Comparison of ENCODE assay signal across 8 mouse cellular contexts in genomic region chr7:118996137-118996837, GRCm38 (mm10). TPM values are rescaled to one million over a fixed set of nuclear protein-coding genes. Genes with fewer than 3 reads are reported as not detected.
DNase-seq lines count a peak whose midpoint lies in the region; ATAC-seq and TF ChIP-seq lines count a peak whose summit lies in the region.

No protein-coding gene starts in this region.

- no peak overlapping the region for H3ac ChIP-seq in C2C12 (ENCODE audit: control insufficient read depth, insufficient read length, low read depth)

- peaks cover 7% of the 10 kb centered on the region for H3K27me3 ChIP-seq in C2C12 (ENCODE audit: control insufficient read depth, insufficient read depth, insufficient read length)
- H3K27me3 ChIP-seq in heart, embryonic 13.5 days (replicated peaks), result peaks cover 21% of the 10 kb centered on the region
- no peaks in the 10 kb centered on the region for H3K27me3 ChIP-seq in kidney, postnatal 0 days (ENCODE audit: insufficient read depth, low read length)
- peaks cover 35% of the 10 kb centered on the region for H3K27me3 ChIP-seq in liver, embryonic 11.5 days (replicated peaks; ENCODE audit: control insufficient read depth, insufficient read depth, low read length)
- no peaks in the 10 kb centered on the region for H3K27me3 ChIP-seq in stomach, embryonic 14.5 days (ENCODE audit: control insufficient read depth, insufficient read depth, low read length)

- 5% methylated on average over 13 of the region's 13 CpGs for WGBS in heart, embryonic 13.5 days
- 10% methylated on average over 13 of the region's 13 CpGs for WGBS in kidney, postnatal 0 days
- WGBS in liver, embryonic 11.5 days, result 10% methylated on average over 13 of the region's 13 CpGs
- WGBS in stomach, embryonic 14.5 days, result 8% methylated on average over 13 of the region's 13 CpGs

- TF ChIP-seq CTCF in C2C12 (IDR thresholded peaks at IDR 0.05; ENCODE audit: control insufficient read depth, insufficient read depth, insufficient read length), result peak; percentile 84
- TF ChIP-seq CTCF in bone marrow macrophage, adult 2 months (IDR thresholded peaks at IDR 0.05; ENCODE audit: low read depth, low read length), result peak; percentile 75
- TF ChIP-seq CTCF in embryonic fibroblast, embryonic 13.5 days (IDR thresholded peaks at IDR 0.05; ENCODE audit: borderline replicate concordance, insufficient read depth, low read length), result peak; percentile 85
- TF ChIP-seq CTCF in kidney, postnatal 0 days (IDR thresholded peaks at IDR 0.05; ENCODE audit: low read depth), result peak; percentile 99

- no peaks in the 10 kb centered on the region for H3K9me3 ChIP-seq in heart, embryonic 13.5 days
- no peaks in the 10 kb centered on the region for H3K9me3 ChIP-seq in kidney, postnatal 0 days (replicated peaks; ENCODE audit: low read length)
- no peaks in the 10 kb centered on the region for H3K9me3 ChIP-seq in liver, embryonic 11.5 days (ENCODE audit: control insufficient read depth, low read length)
- no peaks in the 10 kb centered on the region for H3K9me3 ChIP-seq in stomach, embryonic 14.5 days (ENCODE audit: control insufficient read depth, low read depth, low read length)

- peak; percentile 91 for DNase-seq in kidney, postnatal 0 days (ENCODE audit: low spot score)
- DNase-seq in liver, embryonic 11.5 days (ENCODE audit: low spot score), result peak; percentile 73
- DNase-seq in natural killer cell, adult 2 months (ENCODE audit: low spot score in 2 of 2), result peak; percentile 54 to 66

- ATAC-seq in heart, embryonic 13.5 days (ENCODE audit: extremely low read depth, insufficient number of reproducible peaks, low FRiP score, low TSS enrichment), result no peak
- ATAC-seq in kidney, postnatal 0 days (replicated peaks; ENCODE audit: low FRiP score, low read depth), result peak; percentile 51; the same call in 1 of the 2 replicates
- peak; percentile 48 for ATAC-seq in liver, embryonic 11.5 days (replicated peaks; ENCODE audit: low FRiP score)
- ATAC-seq in stomach, embryonic 14.5 days (ENCODE audit: insufficient number of reproducible peaks, insufficient read depth, low FRiP score, low read depth), result peak; percentile 34; the same call in 1 of the 2 replicates

- H3K4me3 ChIP-seq in C2C12 (ENCODE audit: insufficient read depth, poor library complexity, severe bottlenecking), result no peak overlapping the region
- no peak overlapping the region for H3K4me3 ChIP-seq in bone marrow macrophage, adult 2 months (ENCODE audit: insufficient read depth, low read length)
- H3K4me3 ChIP-seq in embryonic fibroblast, embryonic 13.5 days (ENCODE audit: insufficient read depth, low read length), result no peak overlapping the region
- peak overlapping the region; percentile 73 for H3K4me3 ChIP-seq in heart, embryonic 13.5 days
- H3K4me3 ChIP-seq in kidney, postnatal 0 days (replicated peaks; ENCODE audit: low read depth, low read length), result no peak overlapping the region
- H3K4me3 ChIP-seq in liver, embryonic 11.5 days (ENCODE audit: low read depth, low read length), result no peak overlapping the region
- no peak overlapping the region for H3K4me3 ChIP-seq in stomach, embryonic 14.5 days (ENCODE audit: low read depth, low read length)

- H3K9ac ChIP-seq in heart, embryonic 13.5 days, result 0 out of 2 replicates have a peak overlapping the region, but pooled peaks have one; percentile 24
- no peak overlapping the region for H3K9ac ChIP-seq in kidney, postnatal 0 days (ENCODE audit: low read depth, low read length)
- no peak overlapping the region for H3K9ac ChIP-seq in liver, embryonic 11.5 days (ENCODE audit: low read depth, low read length)
- H3K9ac ChIP-seq in stomach, embryonic 14.5 days (replicated peaks; ENCODE audit: low read depth, low read length), result no peak overlapping the region

- peaks cover 5% of the 10 kb centered on the region for H3K4me1 ChIP-seq in bone marrow macrophage, adult 2 months (ENCODE audit: control insufficient read depth, insufficient read depth, low read length)
- H3K4me1 ChIP-seq in embryonic fibroblast, embryonic 13.5 days (ENCODE audit: control insufficient read depth, insufficient read depth, low read length), result no peaks in the 10 kb centered on the region
- H3K4me1 ChIP-seq in heart, embryonic 13.5 days, result peaks cover 39% of the 10 kb centered on the region
- H3K4me1 ChIP-seq in kidney, postnatal 0 days (replicated peaks; ENCODE audit: insufficient read depth, low read length), result peaks cover 23% of the 10 kb centered on the region; the same call in 1 of the 2 replicates
- peaks cover 15% of the 10 kb centered on the region for H3K4me1 ChIP-seq in liver, embryonic 11.5 days (replicated peaks; ENCODE audit: control insufficient read depth, insufficient read depth, low read length)
- H3K4me1 ChIP-seq in stomach, embryonic 14.5 days (ENCODE audit: control insufficient read depth, insufficient read depth, low read length), result peaks cover 11% of the 10 kb centered on the region; the same call in 1 of the 2 replicates

- H3K79me2 ChIP-seq in C2C12 (ENCODE audit: control insufficient read depth, insufficient read depth), result peaks cover 33% of the 10 kb centered on the region

- peak overlapping the region; percentile 95 for H3K4me2 ChIP-seq in heart, embryonic 13.5 days
- peak overlapping the region; percentile 97; the same call in 1 of the 2 replicates for H3K4me2 ChIP-seq in kidney, postnatal 0 days (ENCODE audit: low read length)
- H3K4me2 ChIP-seq in liver, embryonic 11.5 days, result peak overlapping the region; percentile 81; the same call in 1 of the 2 replicates
- H3K4me2 ChIP-seq in stomach, embryonic 14.5 days (replicated peaks; ENCODE audit: low read depth, low read length), result no peak overlapping the region

- no peak for TF ChIP-seq POLR2A in bone marrow macrophage, adult 2 months (IDR thresholded peaks at IDR 0.05; ENCODE audit: borderline replicate concordance, low read depth, low read length)
- TF ChIP-seq POLR2A in embryonic fibroblast, embryonic 13.5 days (IDR thresholded peaks at IDR 0.05; ENCODE audit: low read depth, low read length), result no peak

- peaks cover 10% of the 10 kb centered on the region for H3K79me3 ChIP-seq in C2C12 (ENCODE audit: low read depth)

- no peaks in the 10 kb centered on the region for H3K36me3 ChIP-seq in C2C12 (ENCODE audit: control insufficient read depth, insufficient read depth)
- H3K36me3 ChIP-seq in heart, embryonic 13.5 days, result no peaks in the 10 kb centered on the region
- no peaks in the 10 kb centered on the region for H3K36me3 ChIP-seq in kidney, postnatal 0 days (ENCODE audit: insufficient read depth, low read length)
- no peaks in the 10 kb centered on the region for H3K36me3 ChIP-seq in liver, embryonic 11.5 days (ENCODE audit: control insufficient read depth, insufficient read depth, low read length)
- H3K36me3 ChIP-seq in stomach, embryonic 14.5 days (ENCODE audit: control insufficient read depth, insufficient read depth, low read length), result no peaks in the 10 kb centered on the region

- H3K27ac ChIP-seq in bone marrow macrophage, adult 2 months (ENCODE audit: insufficient read depth, low read depth, low read length), result no peak overlapping the region
- no peak overlapping the region for H3K27ac ChIP-seq in embryonic fibroblast, embryonic 13.5 days (ENCODE audit: insufficient read depth, low read length)
- no peak overlapping the region for H3K27ac ChIP-seq in heart, embryonic 13.5 days (replicated peaks)
- H3K27ac ChIP-seq in kidney, postnatal 0 days, result no peak overlapping the region
- H3K27ac ChIP-seq in liver, embryonic 11.5 days (ENCODE audit: low read depth, low read length), result no peak overlapping the region
- H3K27ac ChIP-seq in stomach, embryonic 14.5 days (ENCODE audit: low read length), result no peak overlapping the region

TF ChIP-seq in C2C12, 6 proteins besides CTCF, POLR2A, EP300 and RAD21:
- TF ChIP-seq USF1 (IDR thresholded peaks at IDR 0.05; ENCODE audit: low read depth) (no peak), CEBPB (IDR thresholded peaks at IDR 0.05; ENCODE audit: low read depth) (no peak), MAX (IDR thresholded peaks at IDR 0.05) (no peak), MYOG (IDR thresholded peaks at IDR 0.05; ENCODE audit: control insufficient read depth, extremely low read depth, insufficient read length) (no peak)

RNA-seq across cellular contexts. Expression of gene Gprc5b, which starts 1.3 kb away (rescaled TPM):
- polyA plus RNA-seq in C2C12 (2012; fragmentation: generic; extraction: Trizol), result 31.3 TPM
- 0.24 and 1.2 TPM in 2 replicates for polyA plus RNA-seq in bone marrow macrophage, adult 2 months (2012; ENCODE audit: insufficient read depth, insufficient read length, missing spikeins)
- polyA plus RNA-seq in embryonic fibroblast, embryonic 13.5 days (2011; ENCODE audit: insufficient read length, low read depth, missing spikeins), result 9.7 and 10.9 TPM in 2 replicates
- polyA plus RNA-seq in heart, embryonic 13.5 days (2015; fragmentation: Nextera tagmentation; extraction: Ambion mirVana), result 3.5 and 4.2 TPM in 2 replicates
- polyA plus RNA-seq in kidney, postnatal 0 days (2015; fragmentation: Nextera tagmentation; extraction: Ambion mirVana), result 4.1 and 4.5 TPM in 2 replicates
- polyA plus RNA-seq in liver, embryonic 11.5 days (2014; fragmentation: Nextera tagmentation; extraction: Ambion mirVana), result 1.7 and 2.0 TPM in 2 replicates
- 7.0 TPM in 2 replicates for polyA plus RNA-seq in stomach, embryonic 14.5 days (2014; fragmentation: Nextera tagmentation; extraction: Ambion mirVana)
